Mouse (Mus musculus): ENCODE measurements around the gene Tmem86a. TPM values are rescaled to one million over a fixed set of nuclear protein-coding genes. Genes with fewer than 3 reads are reported as not detected.

The Tmem86a gene
- polyA plus RNA-seq, 1 experiment from 2014 or later, result 25.5 TPM

- Histone ChIP-seq H3K9me3 (no peaks in the 10 kb centered on the region), H3K4me3 (no peak overlapping the region), H3K9ac (no peak overlapping the region), H3K27me3 (no peaks in the 10 kb centered on the region), H3K4me1 (peaks cover 16% of the 10 kb centered on the region), H3K36me3 (peaks cover 9% of the 10 kb centered on the region), H3K4me2 (no peak overlapping the region), H3K27ac (no peak overlapping the region)
- no peak for ATAC-seq (ENCODE audit: insufficient number of reproducible peaks, low FRiP score, low TSS enrichment, low read depth)
- 84% methylated on average over 4 of the region's 4 CpGs for WGBS
Observed at GRCm38 (mm10) chr7:47056273-47056672, 5.9 kb downstream of the Tmem86a start.

- Histone ChIP-seq H3K4me3 (no peak overlapping the region), H3K4me2 (no peak overlapping the region), H3K9me3 (no peaks in the 10 kb centered on the region), H3K36me3 (no peaks in the 10 kb centered on the region; the same call in 1 of the 2 replicates), H3K4me1 (no peaks in the 10 kb centered on the region), H3K27me3 (no peaks in the 10 kb centered on the region), H3K9ac (no peak overlapping the region), H3K27ac (no peak overlapping the region)
- ATAC-seq (ENCODE audit: insufficient number of reproducible peaks, low FRiP score, low TSS enrichment, low read depth), result no peak
- 84% methylated on average over 7 of the region's 7 CpGs for WGBS
Observed at GRCm38 (mm10) chr7:47059339-47059738, 8.9 kb downstream of the Tmem86a start.

- 86% methylated on average over 5 of the region's 5 CpGs for WGBS
- H3K36me3 ChIP-seq, result no peaks in the 10 kb centered on the region
Observed at GRCm38 (mm10) chr7:47061560-47061959, 11.2 kb downstream of the Tmem86a start.

GRCm38 (mm10) chr7:47066942-47067341 is 16.5 kb downstream of the Tmem86a start:
- ATAC-seq (ENCODE audit: insufficient number of reproducible peaks, low FRiP score, low TSS enrichment, low read depth), result no peak

More at GRCm38 (mm10) chr7:47061560-47061959, 11.2 kb downstream of the Tmem86a start:
- Histone ChIP-seq H3K27ac (no peak overlapping the region), H3K9me3 (no peaks in the 10 kb centered on the region), H3K4me3 (no peak overlapping the region), H3K4me2 (no peak overlapping the region), H3K27me3 (no peaks in the 10 kb centered on the region), H3K9ac (no peak overlapping the region), H3K4me1 (no peaks in the 10 kb centered on the region)
- ATAC-seq (ENCODE audit: insufficient number of reproducible peaks, low FRiP score, low TSS enrichment, low read depth), result no peak

GRCm38 (mm10) chr7:47067879-47068278 is 17.5 kb downstream of the Tmem86a start:
- H3K36me3 ChIP-seq, result no peaks in the 10 kb centered on the region
- ATAC-seq (ENCODE audit: insufficient number of reproducible peaks, low FRiP score, low TSS enrichment, low read depth), result no peak
- H3K4me1 ChIP-seq, result no peaks in the 10 kb centered on the region; the same call in 1 of the 2 replicates
- H3K9me3 ChIP-seq, result no peaks in the 10 kb centered on the region
- H3K4me2 ChIP-seq, result no peak overlapping the region
- 74% methylated on average over 5 of the region's 5 CpGs for WGBS
- no peaks in the 10 kb centered on the region for H3K27me3 ChIP-seq
- no peak overlapping the region for H3K4me3 ChIP-seq
- no peak overlapping the region for H3K9ac ChIP-seq
- H3K27ac ChIP-seq, result no peak overlapping the region

More at GRCm38 (mm10) chr7:47066942-47067341, 16.5 kb downstream of the Tmem86a start:
- Histone ChIP-seq H3K4me2 (no peak overlapping the region), H3K36me3 (no peaks in the 10 kb centered on the region), H3K9me3 (no peaks in the 10 kb centered on the region), H3K27me3 (no peaks in the 10 kb centered on the region), H3K4me3 (no peak overlapping the region), H3K27ac (no peak overlapping the region), H3K9ac (no peak overlapping the region), H3K4me1 (no peaks in the 10 kb centered on the region)
- WGBS, result 59% methylated on average over 3 of the region's 3 CpGs

GRCm38 (mm10) chr7:47072551-47072950 is 22.1 kb downstream of the Tmem86a start:
- H3K27ac ChIP-seq, result no peak overlapping the region
- no peak for ATAC-seq (ENCODE audit: insufficient number of reproducible peaks, low FRiP score, low TSS enrichment, low read depth)
- H3K9me3 ChIP-seq, result no peaks in the 10 kb centered on the region
- WGBS, result 69% methylated on average over 5 of the region's 5 CpGs
- no peaks in the 10 kb centered on the region for H3K36me3 ChIP-seq
- no peak overlapping the region for H3K9ac ChIP-seq
- H3K4me2 ChIP-seq, result no peak overlapping the region
- H3K4me3 ChIP-seq, result no peak overlapping the region
- peaks cover 10% of the 10 kb centered on the region for H3K4me1 ChIP-seq
- no peaks in the 10 kb centered on the region for H3K27me3 ChIP-seq

- Histone ChIP-seq H3K4me3 (no peak overlapping the region), H3K27me3 (no peaks in the 10 kb centered on the region), H3K36me3 (no peaks in the 10 kb centered on the region), H3K4me2 (no peak overlapping the region), H3K9me3 (no peaks in the 10 kb centered on the region), H3K27ac (no peak overlapping the region), H3K4me1 (peaks cover 10% of the 10 kb centered on the region), H3K9ac (no peak overlapping the region)
- 35% methylated on average over 18 of the region's 18 CpGs for WGBS
- ATAC-seq (ENCODE audit: insufficient number of reproducible peaks, low FRiP score, low TSS enrichment, low read depth), result no peak
Observed at GRCm38 (mm10) chr7:47073536-47074521, 23.4 kb downstream of the Tmem86a start.

GRCm38 (mm10) chr7:47076193-47076592 is 25.8 kb downstream of the Tmem86a start:
- H3K36me3 ChIP-seq, result no peaks in the 10 kb centered on the region
- no peak for ATAC-seq (ENCODE audit: insufficient number of reproducible peaks, low FRiP score, low TSS enrichment, low read depth)
- no peak overlapping the region for H3K4me2 ChIP-seq
- no peak overlapping the region for H3K4me3 ChIP-seq
- no peaks in the 10 kb centered on the region for H3K27me3 ChIP-seq
- H3K27ac ChIP-seq, result no peak overlapping the region
- 80% methylated on average over 6 of the region's 6 CpGs for WGBS
- peaks cover 14% of the 10 kb centered on the region for H3K4me1 ChIP-seq
- H3K9ac ChIP-seq, result no peak overlapping the region
- no peaks in the 10 kb centered on the region for H3K9me3 ChIP-seq

- Histone ChIP-seq H3K4me2 (no peak overlapping the region), H3K4me1 (peaks cover 15% of the 10 kb centered on the region), H3K36me3 (no peaks in the 10 kb centered on the region), H3K27me3 (no peaks in the 10 kb centered on the region), H3K9ac (no peak overlapping the region), H3K9me3 (no peaks in the 10 kb centered on the region), H3K4me3 (no peak overlapping the region), H3K27ac (no peak overlapping the region)
- 54% methylated on average over 3 of the region's 3 CpGs for WGBS
- no peak for ATAC-seq (ENCODE audit: insufficient number of reproducible peaks, low FRiP score, low TSS enrichment, low read depth)
Observed at GRCm38 (mm10) chr7:47076729-47077128, 26.3 kb downstream of the Tmem86a start.

GRCm38 (mm10) chr7:47077451-47077850 is 27.1 kb downstream of the Tmem86a start:
- H3K4me1 ChIP-seq, result peaks cover 15% of the 10 kb centered on the region
- no peaks in the 10 kb centered on the region for H3K27me3 ChIP-seq
- no peak for ATAC-seq (ENCODE audit: insufficient number of reproducible peaks, low FRiP score, low TSS enrichment, low read depth)
- no peak overlapping the region for H3K27ac ChIP-seq
- 72% methylated on average over 8 of the region's 8 CpGs for WGBS
- no peak overlapping the region for H3K9ac ChIP-seq
- no peak overlapping the region for H3K4me2 ChIP-seq
- no peaks in the 10 kb centered on the region for H3K9me3 ChIP-seq
- no peaks in the 10 kb centered on the region for H3K36me3 ChIP-seq
- H3K4me3 ChIP-seq, result no peak overlapping the region

- Histone ChIP-seq H3K4me3 (no peak overlapping the region), H3K9ac (no peak overlapping the region), H3K9me3 (no peaks in the 10 kb centered on the region), H3K4me2 (no peak overlapping the region), H3K27ac (no peak overlapping the region), H3K4me1 (peaks cover 4% of the 10 kb centered on the region; the same call in 1 of the 2 replicates), H3K27me3 (no peaks in the 10 kb centered on the region), H3K36me3 (no peaks in the 10 kb centered on the region)
- WGBS, result 70% methylated on average over 3 of the region's 3 CpGs
- ATAC-seq (ENCODE audit: insufficient number of reproducible peaks, low FRiP score, low TSS enrichment, low read depth), result no peak
Observed at GRCm38 (mm10) chr7:47080868-47081267, 30.5 kb downstream of the Tmem86a start.

GRCm38 (mm10) chr7:47081277-47081676 is 30.9 kb downstream of the Tmem86a start:
- no peak overlapping the region for H3K27ac ChIP-seq
- no peak overlapping the region for H3K9ac ChIP-seq
- H3K36me3 ChIP-seq, result no peaks in the 10 kb centered on the region
- no peak overlapping the region for H3K4me3 ChIP-seq
- H3K4me1 ChIP-seq, result peaks cover 4% of the 10 kb centered on the region; the same call in 1 of the 2 replicates
- H3K4me2 ChIP-seq, result no peak overlapping the region
- no peaks in the 10 kb centered on the region for H3K27me3 ChIP-seq
- ATAC-seq (ENCODE audit: insufficient number of reproducible peaks, low FRiP score, low TSS enrichment, low read depth), result no peak
- H3K9me3 ChIP-seq, result no peaks in the 10 kb centered on the region
- 33% methylated on average over 6 of the region's 6 CpGs for WGBS

Measured in limb, embryonic 15.5 days (tissue).